Mouse (Mus musculus): Measurements from ENCODE around the gene Gm10721.
"Not testable (repeated sequence)": the region's sequence is repeated elsewhere in the genome, so short reads cannot be mapped to it uniquely, and the experiment has no call there.

GRCm38 (mm10) chr9:3006179-3006578 is 6.8 kb upstream of the Gm10721 start:
- TF ChIP-seq CTCF (IDR thresholded peaks at IDR 0.05; ENCODE audit: borderline replicate concordance, control insufficient read depth, extremely low read depth, insufficient read depth, low read length, poor library complexity); POLR2A (IDR thresholded peaks at IDR 0.05; ENCODE audit: control insufficient read depth, extremely low read depth, insufficient read depth, low read length, poor library complexity): not testable (repeated sequence)
